Mouse (Mus musculus) CD8-positive naive resting alpha-beta T cell, adult 2 months (primary cell): ENCODE data around the gene Phlpp1.

Source experiments
- DNase-seq, 2 experiments: peaks; one replicate each; pipeline ENCODE4 v3.0.0; 2022; ENCODE audit warnings: low read depth in 2 of 2, low spot score in 2 of 2

Phlpp1 gene

DNA sequence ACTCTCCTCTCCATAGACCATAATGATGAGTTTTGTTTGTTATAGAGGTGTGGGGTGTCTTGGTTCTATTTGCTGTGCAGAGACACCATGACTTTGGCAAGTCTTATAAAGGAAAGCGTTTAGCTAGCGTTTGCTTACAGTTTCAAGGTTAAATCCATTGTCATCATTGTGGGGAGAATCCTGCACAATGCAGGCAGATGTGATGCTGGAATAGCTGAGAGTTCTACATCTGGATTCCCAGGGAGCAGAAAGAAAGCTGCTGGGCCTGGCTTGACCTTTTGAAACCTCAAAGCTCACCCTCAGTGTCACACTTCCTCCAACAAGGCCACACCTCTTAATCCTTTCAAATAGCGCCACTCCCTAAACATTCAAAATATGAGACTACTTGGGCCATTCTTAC, 7.4 kb upstream of the Phlpp1 start:
- DNase-seq = no peak

DNA sequence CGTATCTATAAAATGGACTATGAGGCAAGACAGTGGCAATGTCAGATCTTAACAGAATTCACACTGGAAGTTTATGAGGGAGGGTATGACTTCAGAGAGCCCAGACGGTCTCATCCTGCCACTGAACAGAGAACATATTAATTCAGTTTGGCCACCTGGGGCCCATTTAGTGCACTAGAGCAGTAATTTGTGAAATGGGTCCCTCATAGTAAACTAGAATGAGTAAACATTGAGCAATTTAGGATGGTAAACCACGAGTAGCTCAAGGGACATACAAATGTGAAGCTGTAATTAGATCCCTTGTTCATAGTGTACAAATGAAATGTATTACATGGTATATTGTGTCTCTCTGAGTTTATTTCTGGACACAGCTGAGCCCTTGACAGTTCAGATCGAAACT, 3.6 kb upstream of the Phlpp1 start:
- no peak for DNase-seq

DNA sequence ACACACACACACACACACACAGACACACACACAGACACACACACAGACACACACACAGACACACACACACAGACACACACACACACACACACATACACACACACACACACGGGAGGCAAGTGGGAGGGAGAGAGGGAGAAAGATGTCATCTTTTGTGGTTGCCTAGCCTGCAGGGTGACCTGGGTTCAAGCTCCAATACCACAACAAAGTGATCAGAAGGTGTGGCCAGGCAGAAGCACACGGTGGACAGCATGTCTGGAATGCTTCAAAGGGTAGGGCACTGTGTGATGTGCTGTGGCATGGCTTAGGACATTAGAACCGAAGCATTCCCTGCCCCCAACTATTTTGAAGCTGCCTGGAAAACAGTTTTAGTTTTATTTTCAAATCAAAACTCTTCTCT, 2.8 kb upstream of the Phlpp1 start:
- DNase-seq = no peak

DNA sequence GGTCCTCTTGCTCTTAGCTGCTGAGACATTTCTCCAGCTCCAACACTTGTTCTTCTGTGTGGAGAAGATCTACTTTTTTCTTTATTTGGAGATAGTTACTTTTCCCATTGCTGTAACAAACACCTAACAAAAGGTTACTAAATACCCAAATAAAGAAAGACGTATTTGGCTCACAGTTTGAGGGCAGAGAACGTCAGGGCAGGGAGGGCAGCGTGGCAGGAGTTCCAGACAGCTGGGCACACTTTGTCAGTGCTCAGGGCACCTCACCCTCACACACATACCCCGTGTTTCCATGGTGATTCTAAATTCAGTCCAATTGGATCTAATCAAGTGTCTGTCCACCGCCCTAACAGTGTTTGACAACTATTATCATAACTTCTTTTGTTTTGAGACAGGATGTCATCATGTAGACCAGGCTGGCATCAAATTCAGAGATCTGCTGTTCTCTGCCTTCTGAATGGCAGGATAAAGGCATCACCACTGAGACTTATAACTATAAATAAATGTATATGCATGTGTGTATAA, 1.7 kb upstream of the Phlpp1 start:
- no peak for DNase-seq

DNA sequence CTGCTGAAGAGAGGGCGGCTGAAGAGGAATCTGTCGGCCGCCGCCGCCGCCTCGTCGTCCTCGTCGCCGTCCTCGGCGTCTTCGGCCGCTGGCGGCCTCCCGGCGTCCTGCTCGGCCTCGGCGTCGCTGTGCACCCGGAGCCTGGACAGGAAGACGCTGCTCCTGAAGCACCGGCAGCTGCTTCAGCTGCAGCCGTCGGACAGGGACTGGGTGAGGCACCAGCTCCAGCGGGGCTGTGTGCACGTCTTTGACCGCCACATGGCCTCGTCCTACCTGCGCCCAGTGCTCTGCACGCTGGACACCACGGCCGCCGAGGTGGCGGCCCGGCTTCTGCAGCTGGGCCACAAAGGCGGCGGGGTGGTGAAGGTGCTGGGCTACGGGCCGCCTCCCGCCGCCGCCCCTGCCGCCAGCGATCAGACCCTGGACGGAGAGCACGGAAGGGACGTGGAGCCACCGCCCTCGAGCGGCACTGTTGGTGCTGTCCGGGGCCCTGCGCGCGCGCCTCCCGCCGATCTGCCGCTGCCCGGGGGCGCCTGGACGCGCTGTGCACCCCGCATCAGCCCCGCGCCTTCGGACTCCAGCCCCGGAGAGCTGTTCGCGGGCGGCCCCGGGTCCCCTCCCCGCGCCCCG, 864 bp downstream of the Phlpp1 start:
- peak; percentile 24 to 49 for DNase-seq

DNA sequence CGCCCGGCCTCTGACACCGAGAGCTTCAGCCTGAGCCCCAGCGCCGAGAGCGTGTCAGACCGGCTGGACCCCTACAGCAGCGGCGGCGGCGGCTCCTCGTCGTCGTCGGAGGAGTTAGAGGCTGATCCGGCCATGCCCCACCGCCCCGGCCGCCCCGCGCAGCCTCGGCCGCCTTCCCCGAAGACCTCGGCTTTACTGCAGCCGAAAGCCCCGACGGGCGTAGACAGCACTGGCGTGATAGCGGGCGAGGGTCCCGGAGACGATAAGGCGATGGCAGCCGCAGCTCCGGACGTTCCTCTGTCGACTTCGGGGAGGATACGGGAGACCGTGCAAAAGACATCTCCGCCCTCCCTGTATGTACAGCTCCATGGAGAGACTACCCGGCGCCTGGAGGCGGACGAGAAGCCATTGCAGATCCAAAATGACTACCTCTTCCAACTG, 1.4 kb downstream of the Phlpp1 start:
- peak in 1 of 2 experiments; percentile 26 for DNase-seq

DNA sequence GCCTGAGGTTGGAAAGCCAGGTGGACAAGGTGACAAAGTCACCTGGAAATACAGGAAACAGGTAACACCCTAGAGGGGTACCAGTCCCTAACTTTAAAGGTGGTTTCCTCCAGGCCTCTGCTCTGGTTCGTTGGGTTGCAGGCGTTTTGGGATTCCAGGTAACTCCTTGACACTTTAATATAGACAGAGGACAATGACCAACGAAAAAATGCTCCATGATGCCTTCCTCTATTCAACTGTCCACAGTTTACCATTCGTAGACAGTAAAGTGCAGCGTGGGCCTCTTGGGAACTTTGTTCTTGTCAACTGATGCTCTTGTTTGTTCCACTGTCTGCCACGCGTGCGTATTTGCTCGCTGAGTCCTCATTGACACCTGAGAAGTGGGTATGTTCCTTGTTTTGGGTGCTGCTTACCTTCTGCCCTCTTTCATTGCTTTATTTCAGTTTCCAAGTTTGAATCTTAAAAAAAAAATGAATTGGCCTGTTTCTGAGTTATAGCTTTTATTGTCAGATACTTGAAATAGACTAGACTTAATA, 2.1 kb downstream of the Phlpp1 start:
- DNase-seq = no peak

DNA sequence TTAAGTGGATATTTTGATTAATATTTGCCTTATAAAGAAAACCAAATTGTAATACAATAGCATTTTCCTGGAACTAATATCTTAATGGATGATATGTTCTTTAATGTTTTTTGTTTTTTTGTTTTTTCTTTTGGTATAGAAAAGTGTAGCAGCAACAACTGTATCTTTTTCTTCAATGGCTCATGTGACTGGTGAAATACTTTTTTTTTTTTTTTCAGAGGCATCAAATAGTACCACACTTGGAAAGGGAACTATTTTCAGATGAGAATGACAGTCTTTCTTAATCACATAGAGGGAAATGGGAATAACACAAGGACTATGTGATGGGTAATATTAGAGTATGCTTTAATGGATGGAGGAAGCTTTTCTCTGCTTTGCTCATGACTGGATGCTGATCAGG, 3.0 kb downstream of the Phlpp1 start:
- no peak for DNase-seq

DNA sequence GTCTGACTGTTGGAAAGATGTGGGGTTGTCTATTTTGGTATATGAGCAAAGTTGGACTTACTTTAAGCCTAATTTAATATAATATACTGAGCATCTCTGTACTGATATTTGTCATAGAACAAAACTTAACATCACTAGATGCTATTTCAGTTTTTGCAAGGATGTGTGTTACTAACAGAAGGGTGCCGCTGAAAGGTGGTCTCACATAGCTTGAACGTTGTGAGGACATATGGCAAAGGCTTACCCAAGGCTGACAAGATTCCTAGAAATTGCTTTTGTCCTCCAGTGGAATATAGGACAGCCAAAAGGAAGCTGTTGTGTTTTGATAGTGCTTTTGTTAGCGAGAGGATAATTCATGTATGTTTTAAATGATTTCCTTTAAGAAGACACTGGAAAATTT, 3.8 kb downstream of the Phlpp1 start:
- DNase-seq = no peak

DNA sequence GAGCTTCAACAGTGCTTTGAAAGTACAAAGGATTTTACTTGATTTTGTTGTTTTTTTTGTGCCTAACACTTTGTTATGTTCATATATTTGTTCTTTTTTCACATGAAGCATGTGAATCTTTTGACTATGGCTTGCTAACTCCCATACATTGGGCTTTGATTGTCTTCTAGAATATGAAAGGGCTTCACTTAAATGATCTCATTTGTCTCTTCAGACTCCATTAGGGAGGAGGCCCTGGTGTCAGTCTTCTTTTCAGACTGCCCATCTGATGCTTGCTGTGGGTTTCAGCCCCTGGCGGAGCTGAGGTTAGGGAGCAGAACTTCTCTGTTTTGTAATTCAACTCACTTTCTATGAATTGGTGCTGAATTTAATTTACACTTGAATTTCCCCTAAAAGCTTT, 5.2 kb downstream of the Phlpp1 start:
- DNase-seq = no peak

DNA sequence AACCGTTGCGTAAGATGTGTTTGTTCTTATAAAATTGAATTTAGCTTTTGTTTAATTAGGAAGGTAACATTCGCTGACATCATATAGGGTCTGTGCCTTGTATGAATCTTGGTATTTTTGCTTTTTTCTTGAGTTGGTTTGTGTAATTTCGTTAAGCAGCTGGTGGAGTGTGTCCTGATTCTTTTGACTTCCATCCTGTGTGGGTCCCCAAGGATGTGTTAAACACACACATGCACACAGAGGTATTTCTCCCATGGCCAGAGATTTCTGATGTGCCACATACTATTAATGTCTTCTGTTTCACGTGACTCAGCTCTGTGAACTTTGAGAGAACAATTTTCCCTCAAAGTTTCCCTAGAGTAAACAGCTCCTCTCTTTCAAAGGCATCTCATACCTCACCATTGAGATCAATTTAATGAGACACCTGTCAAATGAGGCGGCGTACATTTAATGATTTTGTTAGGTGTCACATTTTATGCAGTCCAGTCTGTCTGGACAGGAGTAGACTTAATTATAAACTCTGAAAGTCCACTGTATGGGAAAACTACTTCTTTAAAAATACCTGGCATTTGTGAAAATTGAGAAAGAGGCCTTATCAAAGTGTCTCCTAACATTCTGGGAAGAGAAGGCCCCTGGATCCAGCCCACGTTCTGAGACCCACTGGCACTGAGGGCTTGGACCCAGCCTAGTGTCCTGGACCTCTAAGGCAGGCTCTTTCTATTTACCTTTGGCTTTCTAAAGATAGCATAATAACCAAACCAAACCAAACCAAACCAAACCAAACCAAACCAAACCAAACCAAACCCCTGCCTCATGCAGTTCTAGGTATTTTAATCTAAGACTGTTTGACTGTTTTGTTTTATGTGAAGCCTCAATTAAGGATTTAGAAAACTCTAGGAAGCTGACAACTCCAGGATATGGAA, 6.6 kb downstream of the Phlpp1 start:
- no peak for DNase-seq

DNA sequence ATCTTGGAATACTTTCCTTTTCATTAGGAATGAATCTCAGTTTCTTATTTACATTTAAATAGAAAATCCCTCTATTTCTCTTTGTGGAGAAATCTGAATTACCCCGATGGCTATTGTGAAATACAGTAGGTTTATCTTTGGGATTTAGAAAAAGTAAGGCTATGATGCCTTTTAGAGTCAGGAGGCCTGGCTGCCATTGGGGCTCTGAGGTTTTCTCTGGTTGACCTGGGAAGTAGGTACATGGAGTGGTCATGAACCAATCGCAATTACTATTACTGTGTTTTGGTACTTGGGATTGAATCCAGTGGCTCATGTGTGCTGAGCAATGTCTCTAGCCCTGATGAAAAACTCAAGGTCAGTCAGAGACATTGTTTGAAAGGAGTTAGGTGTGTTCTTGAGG, 12.1 kb downstream of the Phlpp1 start:
- no peak for DNase-seq

DNA sequence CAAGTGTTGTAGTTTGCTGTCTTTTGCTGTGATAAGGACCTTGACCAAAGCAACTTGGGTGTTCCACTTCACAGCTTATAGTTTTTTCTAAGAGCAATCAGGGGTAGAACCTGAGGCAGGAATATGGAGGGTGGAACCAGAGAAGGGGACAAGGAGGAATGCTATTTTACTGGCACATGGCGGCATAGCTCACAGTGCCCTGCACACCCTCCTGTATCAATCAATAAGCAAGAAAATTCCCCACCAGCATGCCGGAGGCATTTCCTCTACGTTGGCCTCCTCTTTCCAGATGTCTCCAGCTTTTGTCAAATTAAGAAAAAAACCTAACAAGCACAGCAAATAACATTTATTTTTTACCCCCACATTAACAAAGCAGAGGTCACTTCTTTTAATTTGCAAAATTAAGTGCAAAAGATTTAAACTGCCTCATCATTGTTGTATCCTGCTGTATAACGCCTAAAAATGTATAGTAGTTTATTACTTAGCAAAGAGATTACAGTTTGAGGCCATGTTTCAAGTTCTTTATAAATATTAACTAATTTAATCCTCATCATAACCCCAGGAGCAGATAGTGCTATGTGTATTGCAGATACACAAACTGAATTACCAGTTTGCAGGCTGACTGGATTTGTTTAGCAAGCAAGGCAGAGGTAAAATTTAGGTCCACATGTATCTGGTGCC, 13.4 kb downstream of the Phlpp1 start:
- no peak for DNase-seq

DNA sequence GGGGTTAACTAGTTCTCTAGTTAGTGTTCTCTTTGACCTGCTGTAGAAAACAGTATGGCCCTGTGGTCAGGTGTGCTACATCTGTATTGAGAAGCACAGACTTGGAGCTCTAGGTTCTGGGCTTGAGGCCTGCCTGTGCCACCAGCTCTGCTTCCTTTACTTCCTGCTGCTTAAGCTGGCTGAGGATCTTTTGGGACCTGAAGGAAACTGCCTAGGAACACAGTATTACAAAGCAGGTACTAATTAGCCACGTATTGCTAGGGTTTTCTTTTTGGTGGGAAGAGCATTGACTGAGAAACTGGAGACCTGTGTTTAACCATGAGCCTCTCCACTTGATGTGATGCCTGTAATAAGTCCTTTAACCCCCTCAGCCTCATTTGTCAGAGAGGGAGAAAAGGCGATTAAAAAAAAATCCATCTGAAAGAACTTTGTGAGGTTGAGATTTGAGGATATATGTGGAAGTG, 13.9 kb downstream of the Phlpp1 start:
- DNase-seq = no peak

DNA sequence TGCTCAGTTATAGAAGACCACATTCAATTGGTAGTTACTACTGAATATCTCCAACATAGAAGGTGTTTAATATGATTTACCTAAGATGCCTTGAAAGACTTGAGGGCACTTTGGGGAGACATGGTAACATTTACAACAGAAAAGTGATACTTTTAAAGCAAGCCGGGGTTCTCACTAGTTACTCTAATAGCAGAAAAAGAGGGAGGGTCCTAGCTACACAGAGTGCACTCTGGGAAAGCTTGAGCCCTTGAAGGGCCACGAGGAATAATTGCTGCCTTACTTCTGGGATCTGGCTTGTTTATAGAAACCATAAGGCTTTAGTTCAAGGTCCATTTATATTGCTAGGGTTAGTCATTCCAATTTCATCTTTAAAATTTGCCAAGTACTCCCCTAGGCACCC, 14.5 kb downstream of the Phlpp1 start:
- DNase-seq = no peak

DNA sequence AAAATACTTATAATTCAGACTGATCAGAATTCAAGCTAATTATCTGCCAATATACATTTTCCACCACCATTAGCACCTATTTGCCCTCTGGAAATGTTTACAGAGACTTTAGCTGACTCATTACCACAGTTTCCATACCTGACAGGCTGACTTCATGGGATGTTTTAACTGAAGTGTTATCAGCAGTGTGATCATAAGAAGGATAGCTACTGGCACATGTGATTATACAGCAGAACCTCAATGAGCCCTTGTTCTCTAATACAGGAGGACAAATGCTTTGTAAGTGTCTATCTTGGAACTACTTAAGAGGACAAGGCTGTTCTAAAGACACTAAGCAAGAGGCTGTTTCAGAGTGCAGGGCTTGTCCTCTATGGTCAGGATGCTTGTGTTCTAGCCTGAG, 15.9 kb downstream of the Phlpp1 start:
- no peak for DNase-seq

DNA sequence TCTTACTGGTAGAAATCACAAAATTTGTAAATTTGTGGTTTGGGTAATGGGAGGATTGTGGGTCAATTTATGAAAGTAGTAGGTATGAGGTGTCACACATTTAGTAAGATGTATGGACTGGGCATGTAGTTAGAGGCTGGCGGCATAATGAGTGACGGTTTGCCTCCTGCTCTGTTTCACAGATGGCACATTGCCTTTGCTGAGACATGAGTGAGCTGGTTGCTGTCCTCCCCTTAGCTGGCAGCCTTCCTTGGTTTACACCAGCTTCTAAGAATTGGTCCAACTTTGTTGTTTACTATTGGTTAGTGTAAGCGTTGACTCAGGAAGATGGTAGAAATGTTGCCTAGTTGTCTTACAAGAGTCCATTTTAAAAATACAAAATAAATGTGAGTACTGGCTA, 17.2 kb downstream of the Phlpp1 start:
- no peak for DNase-seq

DNA sequence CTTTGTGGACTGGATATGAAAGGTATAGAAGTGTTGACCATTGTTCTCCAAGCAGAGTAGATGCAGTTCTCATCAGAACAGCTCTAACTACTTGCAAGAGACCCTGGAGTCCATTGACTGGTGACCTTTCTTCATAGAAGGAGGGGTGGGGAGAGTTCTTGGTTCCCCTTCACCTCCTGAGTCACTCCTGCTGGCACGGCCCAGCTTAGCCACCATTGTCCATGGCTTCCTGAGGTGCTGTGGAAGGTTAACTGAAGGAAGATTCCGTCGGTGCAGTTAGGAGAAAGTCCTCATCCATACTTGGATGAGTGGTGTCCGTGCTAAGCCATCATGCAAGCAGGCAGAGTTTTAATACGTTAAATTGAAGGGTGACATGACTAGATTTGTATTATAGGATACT, 17.8 kb downstream of the Phlpp1 start:
- DNase-seq = no peak

DNA sequence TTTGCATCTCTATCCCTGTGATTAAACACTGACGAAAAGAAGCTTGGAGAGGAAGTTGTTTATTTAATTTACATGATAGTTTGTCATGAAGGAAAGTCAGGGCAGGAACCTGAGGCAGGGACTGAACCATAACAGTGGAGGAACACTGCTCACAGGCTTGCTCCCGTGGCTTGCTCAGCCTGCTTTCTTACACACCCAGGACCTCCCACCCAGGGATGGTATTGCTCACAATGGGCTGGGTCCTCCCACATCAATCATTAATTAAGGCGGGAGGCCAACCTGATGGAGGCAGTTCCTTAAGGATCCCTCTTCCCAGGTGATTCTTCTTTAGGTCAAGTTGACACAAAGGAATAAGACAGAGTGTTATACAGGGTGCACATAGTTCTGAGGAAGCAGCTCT, 19.1 kb downstream of the Phlpp1 start:
- DNase-seq = no peak

DNA sequence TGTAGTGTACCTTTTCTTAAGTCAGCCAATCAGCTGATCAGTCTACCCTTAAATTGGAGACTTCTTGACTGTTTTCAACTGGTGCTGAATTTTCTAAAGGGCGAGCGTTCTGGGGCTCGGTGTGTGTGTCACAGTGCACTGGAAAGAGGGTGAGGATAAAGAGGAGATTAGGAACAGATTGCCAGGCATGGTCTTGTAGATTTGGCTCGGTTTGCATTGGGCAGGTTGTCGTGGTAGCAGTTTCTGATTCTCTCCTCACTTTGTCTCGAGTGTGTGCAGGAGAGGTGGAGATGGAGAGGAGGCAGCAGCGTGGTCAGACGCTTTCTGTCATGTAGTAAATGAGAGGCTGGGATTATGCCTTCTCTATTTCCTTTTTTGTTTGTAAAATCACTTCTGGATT, 20.3 kb downstream of the Phlpp1 start:
- DNase-seq = no peak

DNA sequence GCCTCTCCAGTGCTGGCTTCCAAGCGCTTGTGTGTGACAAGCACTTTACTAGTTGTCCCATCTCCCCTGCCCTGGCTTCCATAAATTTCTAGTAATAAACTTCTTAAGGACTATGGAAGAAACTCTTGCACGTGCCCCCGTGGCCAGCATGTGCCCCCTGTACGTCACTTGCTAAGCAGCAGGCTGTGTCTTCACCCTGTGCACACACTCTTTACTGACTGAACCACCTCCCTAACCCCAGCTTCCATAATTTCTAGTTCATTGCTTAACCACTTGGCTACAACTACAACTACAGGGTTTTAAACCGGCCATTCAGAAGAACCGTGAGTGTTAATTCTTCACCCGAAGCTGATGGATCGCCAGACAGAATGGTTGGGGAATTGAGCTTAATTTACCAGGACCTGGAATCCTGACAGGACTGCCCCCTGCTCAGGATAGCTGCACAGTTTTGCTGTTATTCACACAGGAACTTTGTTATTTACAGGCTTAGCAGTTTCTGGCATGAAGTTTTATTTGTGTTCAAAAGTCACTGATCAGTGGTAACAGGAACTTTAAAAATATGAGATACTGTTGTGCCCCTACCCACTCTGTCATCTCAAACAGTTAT, 21.4 kb downstream of the Phlpp1 start:
- DNase-seq = no peak
